ENCODE assay signal across 9 mouse cellular contexts in genomic region chr15:79504707-79505452, GRCm38 (mm10). TPM values are rescaled to one million over a fixed set of nuclear protein-coding genes. Genes with fewer than 3 reads are reported as not detected.
A peak's percentile ranks its signal among the peaks of the same experiment; 100 is the strongest.
DNase-seq lines count a peak whose midpoint lies in the region; ATAC-seq and TF ChIP-seq lines count a peak whose summit lies in the region.
"Had no signal": no experiment of that assay in that cellular context is flagged by ENCODE, and none has a peak within 500 bp of the region (broad histone marks: within the 10 kb centered on the region; RNA-seq: fewer than 3 reads in every experiment).

Gene Kcnj4, minus strand, starts transcription at chr15:79505241.

- no peak for TF ChIP-seq POLR2A in cerebellum, adult 2 months (IDR thresholded peaks at IDR 0.05; ENCODE audit: borderline replicate concordance, insufficient read depth, low read length)

- no peak for TF ChIP-seq CTCF in cerebellum, adult 2 months (IDR thresholded peaks at IDR 0.05; ENCODE audit: borderline replicate concordance, insufficient read depth, low read depth, low read length)
- TF ChIP-seq CTCF in lung, postnatal 0 days (IDR thresholded peaks at IDR 0.05): no peak; the same call in 1 of the 2 replicates

- DNase-seq in cerebellum, adult 2 months: no peak
- no peak for DNase-seq in cerebellum, postnatal 4 days (ENCODE audit: low spot score in 2 of 2)
- DNase-seq in lung, postnatal 0 days (ENCODE audit: low spot score): no peak
- no peak for DNase-seq in lung, postnatal 10 days
- DNase-seq in left cerebral cortex, postnatal 36 days (ENCODE audit: low spot score in 2 of 2): no peak
- no peak for DNase-seq in B cell, adult 2 months
- no peak for DNase-seq in right cerebral cortex, postnatal 25 days

- no peaks in the 10 kb centered on the region for H3K36me3 ChIP-seq in lung, postnatal 0 days (ENCODE audit: insufficient read depth, low read length)
- H3K36me3 ChIP-seq in neural tube, embryonic 15.5 days: no peaks in the 10 kb centered on the region

- TF ChIP-seq EP300 in lung, postnatal 0 days (IDR thresholded peaks at IDR 0.05): no peak

- under 1% methylated on average over 60 of the region's 60 CpGs for WGBS in cerebellum, adult 2 months
- 2% methylated on average over 48 of the region's 60 CpGs for WGBS in lung, postnatal 0 days
- under 1% methylated on average over 44 of the region's 60 CpGs for WGBS in neural tube, embryonic 15.5 days

- H3K4me2 ChIP-seq in lung, postnatal 0 days (replicated peaks; ENCODE audit: low read depth, low read length): peak within 1 kb of the TSS; percentile 96
- H3K4me2 ChIP-seq in neural tube, embryonic 15.5 days: peak within 1 kb of the TSS; percentile 100

- H3K9ac ChIP-seq in lung, postnatal 0 days (replicated peaks; ENCODE audit: low read depth): no peak within 1 kb of the TSS
- H3K9ac ChIP-seq in neural tube, embryonic 15.5 days (replicated peaks): peak within 1 kb of the TSS; percentile 40

- no peak for ATAC-seq in lung, postnatal 0 days
- ATAC-seq in neural tube, embryonic 15.5 days (ENCODE audit: low FRiP score): no peak; the same call in 1 of the 2 replicates

- intact Hi-C loops in left cerebral cortex, postnatal 36 days (cut with DNase I): no loop called here

- H3K27me3 ChIP-seq in cerebellum, adult 2 months (ENCODE audit: control insufficient read depth, insufficient read depth, low read length): peaks cover 4% of the 10 kb centered on the region
- H3K27me3 ChIP-seq in lung, postnatal 0 days (replicated peaks; ENCODE audit: insufficient read depth, low read length): peaks cover 44% of the 10 kb centered on the region
- H3K27me3 ChIP-seq in neural tube, embryonic 15.5 days (replicated peaks): peaks cover 82% of the 10 kb centered on the region

- peak within 1 kb of the TSS; percentile 38 for H3K4me3 ChIP-seq in cerebellum, adult 2 months (replicated peaks; ENCODE audit: insufficient read depth, low read depth, low read length)
- H3K4me3 ChIP-seq in lung, postnatal 0 days (ENCODE audit: low read depth, low read length): peak within 1 kb of the TSS; percentile 48
- H3K4me3 ChIP-seq in neural tube, embryonic 15.5 days (replicated peaks): peak within 1 kb of the TSS; percentile 52

- no peak within 1 kb of the TSS for H3K27ac ChIP-seq in cerebellum, adult 2 months (ENCODE audit: insufficient read depth, low read length)
- no peak within 1 kb of the TSS for H3K27ac ChIP-seq in lung, postnatal 0 days (ENCODE audit: low read length)
- no peak within 1 kb of the TSS for H3K27ac ChIP-seq in neural tube, embryonic 15.5 days (replicated peaks)

- peaks cover 5% of the 10 kb centered on the region for H3K4me1 ChIP-seq in cerebellum, adult 2 months (ENCODE audit: control insufficient read depth, insufficient read depth, low read length)
- peaks cover 3% of the 10 kb centered on the region; the same call in 1 of the 2 replicates for H3K4me1 ChIP-seq in lung, postnatal 0 days (ENCODE audit: insufficient read depth, low read depth, low read length)
- peaks cover 23% of the 10 kb centered on the region for H3K4me1 ChIP-seq in neural tube, embryonic 15.5 days

- no peaks in the 10 kb centered on the region for H3K9me3 ChIP-seq in lung, postnatal 0 days (ENCODE audit: low read length)
- no peaks in the 10 kb centered on the region for H3K9me3 ChIP-seq in neural tube, embryonic 15.5 days (replicated peaks)

RNA-seq across cellular contexts. Expression of gene Kcnj4, which starts in this region (rescaled TPM):
- 0.82 and 1.5 TPM in 2 replicates for polyA plus RNA-seq in cerebellum, adult 2 months (2012; rRNA removed)
- polyA plus RNA-seq in lung, postnatal 0 days (2015; fragmentation: Nextera tagmentation; extraction: Ambion mirVana): not detected in 2 replicates
- total RNA-seq in left cerebral cortex, postnatal 36 days (2021): 100 to 1,000 TPM; 207 to 223 TPM
- polyA plus RNA-seq in neural tube, embryonic 15.5 days (2015; fragmentation: Nextera tagmentation; extraction: Ambion mirVana): not detected in 2 replicates
- total RNA-seq: common myeloid progenitor, adult 5-6 weeks had no signal
